Mouse (Mus musculus) spleen, adult 2 months (tissue): ENCODE data around the gene Acaca. TPM values are rescaled to one million over a fixed set of nuclear protein-coding genes. Genes with fewer than 3 reads are reported as not detected.
A peak's percentile ranks its signal among the peaks of the same experiment; 100 is the strongest.

Experiments used
- DNase-seq, 2 experiments: peaks; one replicate each; pipeline versions ENCODE4 v3.0.0 to v3.0.0-alpha.2; 2012 to 2021; ENCODE audit warnings: low spot score in 2 of 2, low read depth in 1 of 2
- H3K27ac ChIP-seq: fragments of 200-500 bp; 2 replicates; pipeline ENCODE4 v1.5.1; 2012; ENCODE audit warnings: low read length, inconsistent platforms; ENCODE audit not compliant: insufficient read depth
- H3K27me3 ChIP-seq: fragments of 200-500 bp; 2 replicates; pipeline ENCODE4 v1.6.1; 2012; ENCODE audit warnings: mild to moderate bottlenecking, moderate library complexity, low read length, inconsistent platforms; ENCODE audit not compliant: control insufficient read depth, insufficient read depth
- H3K36me3 ChIP-seq: fragments of 200-500 bp; 2 replicates; pipeline ENCODE4 v1.6.1; 2012; ENCODE audit warnings: mild to moderate bottlenecking, low read length, inconsistent platforms; ENCODE audit not compliant: control insufficient read depth, insufficient read depth
- H3K4me1 ChIP-seq: fragments of 200-500 bp; 2 replicates; pipeline ENCODE4 v1.6.1; 2011; ENCODE audit warnings: inconsistent platforms; ENCODE audit not compliant: control insufficient read depth, insufficient read depth, insufficient read length
- H3K4me3 ChIP-seq: fragments of 200-500 bp; 2 replicates; pipeline ENCODE4 v1.5.1; 2011; ENCODE audit warnings: mild to moderate bottlenecking, inconsistent platforms; ENCODE audit not compliant: insufficient read depth, insufficient read length; ENCODE audit errors: extremely low read depth
- CTCF ChIP-seq: fragments of 200-500 bp; IDR thresholded peaks from 2 replicates; pipeline ENCODE4 v1.5.1; 2011; ENCODE audit warnings: mild to moderate bottlenecking, inconsistent platforms; ENCODE audit not compliant: insufficient read depth, insufficient read length, insufficient replicate concordance; ENCODE audit errors: extremely low read depth
- POLR2A ChIP-seq: fragments of 200-500 bp; IDR thresholded peaks from 2 replicates; pipeline ENCODE4 v1.6.1; 2011; ENCODE audit warnings: low read depth, low read length, inconsistent platforms
- WGBS: fragments of 180-500 bp; shearing (Covaris S2); methylation state at CpG from one replicate; pipeline ENCODE4 v1.1.7; 2018; 5-methylcytosine and 5-hydroxymethylcytosine counted together
- polyA plus RNA-seq: library from polyadenylated mRNA; depleted of rRNA; stranded (reverse); fragments of >200 nt; gene quantifications from 2 replicates; pipeline ENCODE4 v1.2.3, GENCODE M21; 2012

Gene Acaca
- polyA plus RNA-seq, 1 experiment, result 3.9 TPM

GRCm38 (mm10) chr11:84264490-84264889 is 135.0 kb downstream of the Acaca start:
- TF ChIP-seq CTCF, result no peak
- TF ChIP-seq POLR2A, result no peak
- Histone ChIP-seq H3K36me3 (peaks cover 12% of the 10 kb centered on the region), H3K4me3 (no peak overlapping the region), H3K27me3 (no peaks in the 10 kb centered on the region), H3K27ac (no peak overlapping the region), H3K4me1 (no peaks in the 10 kb centered on the region)
- peak in 1 of 2 experiments; percentile 5 for DNase-seq
- 67% methylated on average over 3 of the region's 3 CpGs for WGBS

- no peak overlapping the region for H3K27ac ChIP-seq
- DNase-seq, result peak in 1 of 2 experiments; percentile 22
- H3K4me3 ChIP-seq, result no peak overlapping the region
- H3K36me3 ChIP-seq, result peaks cover 10% of the 10 kb centered on the region
- no peak for TF ChIP-seq CTCF
- TF ChIP-seq POLR2A, result no peak
- H3K27me3 ChIP-seq, result no peaks in the 10 kb centered on the region
- H3K4me1 ChIP-seq, result no peaks in the 10 kb centered on the region
These were observed 138.6 kb downstream of the Acaca start for GRCm38 (mm10) chr11:84268068-84268467.

GRCm38 (mm10) chr11:84270511-84270910 is 141.0 kb downstream of the Acaca start:
- no peak for DNase-seq
- WGBS, result 94% methylated on average over 3 of the region's 3 CpGs
- Histone ChIP-seq H3K36me3 (peaks cover 3% of the 10 kb centered on the region; the same call in 1 of the 2 replicates), H3K27me3 (no peaks in the 10 kb centered on the region), H3K27ac (no peak overlapping the region), H3K4me1 (no peaks in the 10 kb centered on the region), H3K4me3 (no peak overlapping the region)
- TF ChIP-seq POLR2A, result no peak
- no peak for TF ChIP-seq CTCF

GRCm38 (mm10) chr11:84271948-84272347 is 142.5 kb downstream of the Acaca start:
- WGBS, result 95% methylated on average over 10 of the region's 10 CpGs
- H3K4me1 ChIP-seq, result no peaks in the 10 kb centered on the region
- H3K4me3 ChIP-seq, result no peak overlapping the region
- H3K27ac ChIP-seq, result no peak overlapping the region
- DNase-seq, result no peak
- peaks cover 2% of the 10 kb centered on the region; the same call in 1 of the 2 replicates for H3K36me3 ChIP-seq
- TF ChIP-seq CTCF (no peak), POLR2A (no peak)
- H3K27me3 ChIP-seq, result no peaks in the 10 kb centered on the region

GRCm38 (mm10) chr11:84272574-84272973 is 143.1 kb downstream of the Acaca start:
- TF ChIP-seq POLR2A (no peak), CTCF (no peak)
- H3K36me3 ChIP-seq, result peaks cover 3% of the 10 kb centered on the region; the same call in 1 of the 2 replicates
- H3K27ac ChIP-seq, result no peak overlapping the region
- DNase-seq, result no peak
- H3K4me3 ChIP-seq, result no peak overlapping the region
- 89% methylated on average over 3 of the region's 3 CpGs for WGBS
- no peaks in the 10 kb centered on the region for H3K27me3 ChIP-seq
- H3K4me1 ChIP-seq, result no peaks in the 10 kb centered on the region

- no peak for TF ChIP-seq POLR2A
- TF ChIP-seq CTCF, result no peak
- Histone ChIP-seq H3K27ac (no peak overlapping the region), H3K36me3 (peaks cover 7% of the 10 kb centered on the region; the same call in 1 of the 2 replicates), H3K4me1 (no peaks in the 10 kb centered on the region), H3K27me3 (no peaks in the 10 kb centered on the region), H3K4me3 (no peak overlapping the region)
- no peak for DNase-seq
- whole genome bisulfite sequencing, result 92% methylated on average over 5 of the region's 5 CpGs
These were observed 147.5 kb downstream of the Acaca start for GRCm38 (mm10) chr11:84276979-84277378.

GRCm38 (mm10) chr11:84281280-84281679 is 151.8 kb downstream of the Acaca start:
- WGBS, result 94% methylated on average over 5 of the region's 5 CpGs
- no peaks in the 10 kb centered on the region for H3K4me1 ChIP-seq
- no peaks in the 10 kb centered on the region for H3K27me3 ChIP-seq
- DNase-seq, result no peak
- TF ChIP-seq POLR2A, result no peak
- TF ChIP-seq CTCF, result no peak
- H3K4me3 ChIP-seq, result no peak overlapping the region
- H3K27ac ChIP-seq, result no peak overlapping the region
- H3K36me3 ChIP-seq, result peaks cover 6% of the 10 kb centered on the region; the same call in 1 of the 2 replicates
